Mouse (Mus musculus): ENCODE measurements around the gene 4931428L18Rik. TPM values are rescaled to one million over a fixed set of nuclear protein-coding genes. Genes with fewer than 3 reads are reported as not detected.
A peak's percentile ranks its signal among the peaks of the same experiment; 100 is the strongest.

4931428L18Rik gene
- polyA plus RNA-seq, 1 experiment from 2014 or later = not detected

- Histone ChIP-seq H3K4me3 (no peak overlapping the region), H3K36me3 (replicated peaks) (no peaks in the 10 kb centered on the region), H3K9me3 (no peaks in the 10 kb centered on the region), H3K4me1 (no peaks in the 10 kb centered on the region), H3K27ac (replicated peaks) (no peak overlapping the region), H3K27me3 (replicated peaks; ENCODE audit: low read depth, poor library complexity, severe bottlenecking) (no peaks in the 10 kb centered on the region)
- WGBS = 73% methylated on average over 8 of the region's 8 CpGs
- DNase-seq (ENCODE audit: low spot score) = no peak
Measured at GRCm38 (mm10) chr1:31142288-31143094, 80.0 kb downstream of the 4931428L18Rik start.

- no peak overlapping the region for H3K4me3 ChIP-seq
- H3K4me1 ChIP-seq = no peaks in the 10 kb centered on the region
- H3K36me3 ChIP-seq (replicated peaks) = no peaks in the 10 kb centered on the region
- H3K27ac ChIP-seq (replicated peaks) = no peak overlapping the region
- no peaks in the 10 kb centered on the region for H3K9me3 ChIP-seq
- H3K27me3 ChIP-seq (replicated peaks; ENCODE audit: low read depth, poor library complexity, severe bottlenecking) = no peaks in the 10 kb centered on the region
- 88% methylated on average over 3 of the region's 3 CpGs for WGBS
- DNase-seq (ENCODE audit: low spot score) = no peak
Measured at GRCm38 (mm10) chr1:31138387-31138786, 84.1 kb downstream of the 4931428L18Rik start.

GRCm38 (mm10) chr1:31113466-31113865, 109.0 kb downstream of the 4931428L18Rik start:
- Histone ChIP-seq H3K9me3 (no peaks in the 10 kb centered on the region), H3K36me3 (replicated peaks) (no peaks in the 10 kb centered on the region), H3K4me1 (no peaks in the 10 kb centered on the region), H3K4me3 (no peak overlapping the region), H3K27me3 (replicated peaks; ENCODE audit: low read depth, poor library complexity, severe bottlenecking) (no peaks in the 10 kb centered on the region), H3K27ac (replicated peaks) (no peak overlapping the region)
- no peak for DNase-seq (ENCODE audit: low spot score)
- 60% methylated on average over 4 of the region's 4 CpGs for WGBS

GRCm38 (mm10) chr1:31107961-31108360, 114.5 kb downstream of the 4931428L18Rik start:
- WGBS = 87% methylated on average over 3 of the region's 3 CpGs
- Histone ChIP-seq H3K9me3 (no peaks in the 10 kb centered on the region), H3K4me1 (no peaks in the 10 kb centered on the region), H3K4me3 (no peak overlapping the region), H3K27ac (replicated peaks) (no peak overlapping the region), H3K36me3 (replicated peaks) (no peaks in the 10 kb centered on the region), H3K27me3 (replicated peaks; ENCODE audit: low read depth, poor library complexity, severe bottlenecking) (no peaks in the 10 kb centered on the region)
- DNase-seq (ENCODE audit: low spot score) = no peak

- 84% methylated on average over 12 of the region's 12 CpGs for WGBS
Measured at GRCm38 (mm10) chr1:31102863-31103657, 119.4 kb downstream of the 4931428L18Rik start.

GRCm38 (mm10) chr1:31102280-31102679, 120.2 kb downstream of the 4931428L18Rik start:
- DNase-seq (ENCODE audit: low spot score) = no peak
- Histone ChIP-seq H3K27ac (replicated peaks) (no peak overlapping the region), H3K27me3 (replicated peaks; ENCODE audit: low read depth, poor library complexity, severe bottlenecking) (no peaks in the 10 kb centered on the region), H3K9me3 (no peaks in the 10 kb centered on the region), H3K4me1 (no peaks in the 10 kb centered on the region), H3K36me3 (replicated peaks) (no peaks in the 10 kb centered on the region), H3K4me3 (no peak overlapping the region)
- WGBS = 82% methylated on average over 2 of the region's 2 CpGs

More at GRCm38 (mm10) chr1:31102863-31103657, 119.4 kb downstream of the 4931428L18Rik start:
- Histone ChIP-seq H3K9me3 (no peaks in the 10 kb centered on the region), H3K27ac (replicated peaks) (no peak overlapping the region), H3K4me1 (no peaks in the 10 kb centered on the region), H3K27me3 (replicated peaks; ENCODE audit: low read depth, poor library complexity, severe bottlenecking) (no peaks in the 10 kb centered on the region), H3K36me3 (replicated peaks) (no peaks in the 10 kb centered on the region), H3K4me3 (no peak overlapping the region)
- no peak for DNase-seq (ENCODE audit: low spot score)

- H3K27ac ChIP-seq (replicated peaks) = no peak overlapping the region
- DNase-seq (ENCODE audit: low spot score) = no peak
- H3K4me3 ChIP-seq = no peak overlapping the region
- no peaks in the 10 kb centered on the region for H3K27me3 ChIP-seq (replicated peaks; ENCODE audit: low read depth, poor library complexity, severe bottlenecking)
- peaks cover 20% of the 10 kb centered on the region for H3K4me1 ChIP-seq
- H3K36me3 ChIP-seq (replicated peaks) = no peaks in the 10 kb centered on the region
- 81% methylated on average over 3 of the region's 3 CpGs for WGBS
- H3K9me3 ChIP-seq = no peaks in the 10 kb centered on the region
Measured at GRCm38 (mm10) chr1:31097208-31097607, 125.3 kb downstream of the 4931428L18Rik start.

GRCm38 (mm10) chr1:31096466-31096793, 126.1 kb downstream of the 4931428L18Rik start:
- no peak for DNase-seq (ENCODE audit: low spot score)
- H3K9me3 ChIP-seq = no peaks in the 10 kb centered on the region
- WGBS = 43% methylated on average over 2 of the region's 2 CpGs
- peak overlapping the region; percentile 24; the same call in 1 of the 2 replicates for H3K27ac ChIP-seq (replicated peaks)
- no peaks in the 10 kb centered on the region for H3K27me3 ChIP-seq (replicated peaks; ENCODE audit: low read depth, poor library complexity, severe bottlenecking)
- H3K36me3 ChIP-seq (replicated peaks) = no peaks in the 10 kb centered on the region
- H3K4me1 ChIP-seq = peaks cover 20% of the 10 kb centered on the region
- H3K4me3 ChIP-seq = no peak overlapping the region

- Histone ChIP-seq H3K27ac (replicated peaks) (peak overlapping the region; percentile 24; the same call in 1 of the 2 replicates), H3K27me3 (replicated peaks; ENCODE audit: low read depth, poor library complexity, severe bottlenecking) (no peaks in the 10 kb centered on the region), H3K9me3 (no peaks in the 10 kb centered on the region), H3K4me3 (no peak overlapping the region), H3K4me1 (peaks cover 20% of the 10 kb centered on the region), H3K36me3 (replicated peaks) (no peaks in the 10 kb centered on the region)
- DNase-seq (ENCODE audit: low spot score) = peak; percentile 20
- 40% methylated on average over 5 of the region's 5 CpGs for WGBS
Measured at GRCm38 (mm10) chr1:31095706-31096465, 126.6 kb downstream of the 4931428L18Rik start.

GRCm38 (mm10) chr1:31094792-31095191, 127.7 kb downstream of the 4931428L18Rik start:
- no peak overlapping the region for H3K27ac ChIP-seq (replicated peaks)
- 75% methylated on average over 3 of the region's 3 CpGs for WGBS
- H3K36me3 ChIP-seq (replicated peaks) = no peaks in the 10 kb centered on the region
- H3K4me3 ChIP-seq = no peak overlapping the region
- no peaks in the 10 kb centered on the region for H3K27me3 ChIP-seq (replicated peaks; ENCODE audit: low read depth, poor library complexity, severe bottlenecking)
- H3K4me1 ChIP-seq = peaks cover 20% of the 10 kb centered on the region
- H3K9me3 ChIP-seq = no peaks in the 10 kb centered on the region
- no peak for DNase-seq (ENCODE audit: low spot score)

GRCm38 (mm10) chr1:31093939-31094338, 128.5 kb downstream of the 4931428L18Rik start:
- H3K9me3 ChIP-seq = no peaks in the 10 kb centered on the region
- H3K36me3 ChIP-seq (replicated peaks) = no peaks in the 10 kb centered on the region
- H3K27me3 ChIP-seq (replicated peaks; ENCODE audit: low read depth, poor library complexity, severe bottlenecking) = no peaks in the 10 kb centered on the region
- no peak for DNase-seq (ENCODE audit: low spot score)
- H3K27ac ChIP-seq (replicated peaks) = no peak overlapping the region
- no peak overlapping the region for H3K4me3 ChIP-seq
- WGBS = 95% methylated on average over 1 of the region's 1 CpGs
- H3K4me1 ChIP-seq = peaks cover 20% of the 10 kb centered on the region

GRCm38 (mm10) chr1:31088686-31089085, 133.8 kb downstream of the 4931428L18Rik start:
- H3K27me3 ChIP-seq (replicated peaks; ENCODE audit: low read depth, poor library complexity, severe bottlenecking) = no peaks in the 10 kb centered on the region
- WGBS = 92% methylated on average over 4 of the region's 4 CpGs
- no peaks in the 10 kb centered on the region for H3K9me3 ChIP-seq
- no peak overlapping the region for H3K4me3 ChIP-seq
- no peak for DNase-seq (ENCODE audit: low spot score)
- no peaks in the 10 kb centered on the region for H3K4me1 ChIP-seq
- no peak overlapping the region for H3K27ac ChIP-seq (replicated peaks)
- H3K36me3 ChIP-seq (replicated peaks) = no peaks in the 10 kb centered on the region
